Mouse (Mus musculus) lung, postnatal 0 days (tissue): ENCODE data around the gene Nrip2. TPM values are rescaled to one million over a fixed set of nuclear protein-coding genes. Genes with fewer than 3 reads are reported as not detected.
A peak's percentile ranks its signal among the peaks of the same experiment; 100 is the strongest.
"Not testable (repeated sequence)": the region's sequence is repeated elsewhere in the genome, so short reads cannot be mapped to it uniquely, and the experiment has no call there.

ENCODE experiments used
- ATAC-seq: fragments of 200-750 bp; cut with Nextera tagmentation; 2 replicates; pipeline ENCODE4 v1.8.0; 2017; ENCODE audit warnings: moderate library complexity
- DNase-seq: peaks from one replicate; pipeline ENCODE4 v3.0.0-alpha.2; 2016; ENCODE audit warnings: low spot score
- H3K27ac ChIP-seq: fragments of 300-500 bp; sonication (generic); 2 replicates; pipeline ENCODE4 v1.5.1; 2014; ENCODE audit warnings: antibody characterized with exemption, mild to moderate bottlenecking, low read length, mixed read lengths
- H3K27me3 ChIP-seq: fragments of 300-500 bp; sonication (generic); replicated peaks from 2 replicates; pipeline ENCODE4 v1.6.1; 2014; ENCODE audit warnings: low read length, mixed read lengths; ENCODE audit not compliant: insufficient read depth
- H3K36me3 ChIP-seq: fragments of 300-500 bp; sonication (generic); 2 replicates; pipeline ENCODE4 v1.6.1; 2014; ENCODE audit warnings: low read length, mixed read lengths; ENCODE audit not compliant: insufficient read depth
- H3K4me1 ChIP-seq: fragments of 300-500 bp; sonication (generic); 2 replicates; pipeline ENCODE4 v1.6.1; 2014; ENCODE audit warnings: antibody characterized with exemption, low read depth, low read length, mixed read lengths; ENCODE audit not compliant: insufficient read depth
- H3K4me2 ChIP-seq: fragments of 300-500 bp; sonication (generic); replicated peaks from 2 replicates; pipeline ENCODE4 v1.6.1; 2014; ENCODE audit warnings: low read depth, mild to moderate bottlenecking, low read length, moderate library complexity, mixed read lengths
- H3K4me3 ChIP-seq: fragments of 300-500 bp; sonication (generic); 2 replicates; pipeline ENCODE4 v1.5.1; 2014; ENCODE audit warnings: low read depth, low read length
- H3K9ac ChIP-seq: fragments of 300-500 bp; sonication (generic); replicated peaks from 2 replicates; pipeline ENCODE4 v1.6.1; 2014; ENCODE audit warnings: low read depth, mild to moderate bottlenecking
- H3K9me3 ChIP-seq: fragments of 300-500 bp; sonication (generic); 2 replicates; pipeline ENCODE4 v1.6.1; 2016; ENCODE audit warnings: low read length, mixed read lengths
- CTCF ChIP-seq: IDR thresholded peaks from 2 replicates; pipeline ENCODE4 v1.5.1; 2016; ENCODE audit warnings: antibody characterized with exemption, mild to moderate bottlenecking
- EP300 ChIP-seq: IDR thresholded peaks from 2 replicates; pipeline ENCODE4 v1.6.1; 2016; ENCODE audit warnings: antibody characterized with exemption, mild to moderate bottlenecking, control low read depth
- WGBS: fragments of 180-500 bp; shearing (Covaris S2); extraction: QIAGEN DNeasy Blood & Tissue Kit; methylation state at CpG from one replicate; pipeline ENCODE4 v1.1.7; 2014; 5-methylcytosine and 5-hydroxymethylcytosine counted together
- polyA plus RNA-seq: library from polyadenylated mRNA; unstranded; fragments of >200 nt; fragmentation: Nextera tagmentation; extraction: Ambion mirVana; gene quantifications from 2 replicates; pipeline ENCODE4 v1.2.1, GENCODE M21; 2015

The Nrip2 gene
- polyA plus RNA-seq, 1 experiment from 2014 or later, result 1.0 TPM

DNA sequence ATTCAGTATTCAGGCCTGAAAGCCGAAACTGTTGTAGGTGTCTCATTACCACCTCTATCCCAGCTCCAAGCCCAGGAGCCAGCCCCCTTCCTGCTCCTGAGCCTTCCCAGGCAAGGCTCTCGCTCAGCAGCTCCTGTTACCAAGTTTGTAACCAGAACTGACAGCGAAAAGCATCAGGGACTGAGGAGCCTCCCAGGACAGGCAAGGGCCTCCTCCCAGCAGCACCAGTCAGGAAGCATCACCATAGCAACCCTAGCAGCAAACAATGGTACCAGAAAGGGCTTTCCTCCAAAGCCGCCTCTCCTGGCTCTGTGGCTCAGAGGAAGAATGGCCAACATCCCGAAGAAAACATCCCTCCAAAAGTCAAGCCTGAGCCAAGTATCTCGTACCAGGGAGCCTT is 23.9 kb upstream of the Nrip2 start, which contains the start of the genes Tex52 and Gm44596:
Tex52 (plus strand) TSS at position 265 of the 400 bp plus-strand sequence.
Gm44596 (plus strand) TSS at position 312 of the 400 bp plus-strand sequence.
- Histone ChIP-seq H3K36me3 (peaks cover 8% of the 10 kb centered on the region; the same call in 1 of the 2 replicates), H3K27me3 (no peaks in the 10 kb centered on the region), H3K27ac (no peak within 1 kb of the TSS), H3K4me2 (no peak within 1 kb of the TSS), H3K4me1 (no peaks in the 10 kb centered on the region), H3K9me3 (no peaks in the 10 kb centered on the region), H3K4me3 (no peak within 1 kb of the TSS), H3K9ac (no peak within 1 kb of the TSS)
- DNase-seq (peak; percentile 40), ATAC-seq (peak; percentile 68)
- no peak for TF ChIP-seq CTCF
- no peak for TF ChIP-seq EP300
- 46% methylated on average over 6 of the region's 6 CpGs for WGBS

DNA sequence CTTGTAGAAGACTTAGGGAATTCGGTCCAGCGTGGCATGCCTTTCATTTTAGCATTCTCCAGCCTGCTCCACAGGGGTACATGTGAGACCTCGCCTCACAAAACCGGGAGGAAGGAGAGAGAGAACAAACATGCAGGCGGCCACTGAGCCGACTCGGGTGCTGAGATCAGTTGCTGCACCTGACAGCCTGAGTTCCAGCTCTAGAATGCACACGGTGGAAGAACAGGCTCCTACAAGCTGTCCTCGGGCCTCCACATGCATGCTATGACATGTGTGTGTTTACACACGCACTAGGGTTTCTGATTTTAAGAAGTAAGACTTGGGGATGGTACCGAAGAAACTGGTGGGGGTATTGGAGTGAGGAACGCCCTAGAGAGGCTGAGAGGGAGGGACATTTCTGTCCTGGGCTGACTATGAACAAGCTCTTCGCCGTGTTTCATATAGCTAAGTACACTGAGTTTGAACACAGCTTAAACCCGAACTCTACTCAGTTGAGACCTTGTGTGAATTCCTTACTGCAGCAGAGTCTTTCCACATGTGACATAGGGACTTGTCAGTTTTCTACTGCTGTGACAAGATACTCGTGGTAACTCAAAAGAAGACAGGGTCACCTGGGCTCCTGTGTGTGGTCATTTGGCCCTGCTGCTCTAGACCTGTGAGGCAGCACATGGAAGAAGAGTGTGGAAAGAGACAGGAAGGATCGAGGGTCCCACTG is 22.6 kb upstream of the Nrip2 start:
- ATAC-seq, result no peak
- H3K36me3 ChIP-seq, result 0 out of 2 replicates have a peak, but pooled peaks cover 3% of the 10 kb centered on the region
- H3K9ac ChIP-seq, result no peak overlapping the region
- H3K4me3 ChIP-seq, result no peak overlapping the region
- H3K27ac ChIP-seq, result no peak overlapping the region
- no peaks in the 10 kb centered on the region for H3K4me1 ChIP-seq
- no peak for TF ChIP-seq EP300
- TF ChIP-seq CTCF, result no peak
- no peaks in the 10 kb centered on the region for H3K27me3 ChIP-seq
- 81% methylated on average over 17 of the region's 17 CpGs for WGBS
- H3K4me2 ChIP-seq, result no peak overlapping the region
- DNase-seq, result no peak
- no peaks in the 10 kb centered on the region for H3K9me3 ChIP-seq

DNA sequence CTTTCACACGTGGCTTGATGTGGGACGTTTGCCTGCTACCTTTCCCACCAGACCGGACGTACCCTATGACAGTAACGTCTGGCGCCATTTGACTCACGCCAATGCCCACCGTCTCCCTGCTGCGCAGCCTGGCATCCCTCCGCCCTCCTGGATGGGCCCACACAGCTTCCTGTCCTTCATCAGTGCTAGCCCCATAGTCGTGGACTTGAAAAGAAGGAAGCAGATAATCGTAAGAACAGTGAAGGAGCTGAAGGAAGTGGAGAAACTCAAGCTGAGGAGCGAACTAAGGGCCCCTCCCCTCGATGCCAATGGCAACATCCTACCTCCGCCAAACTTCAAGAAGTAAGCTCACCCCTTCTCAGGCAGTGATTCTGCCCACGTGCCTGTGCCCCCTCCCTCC is 19.5 kb upstream of the Nrip2 start:
- 76% methylated on average over 16 of the region's 16 CpGs for WGBS
- ATAC-seq, result no peak
- no peaks in the 10 kb centered on the region for H3K9me3 ChIP-seq

GRCm38 (mm10) chr6:128380594-128381167 is 18.4 kb upstream of the Nrip2 start:
- not testable (repeated sequence) for H3K9me3 ChIP-seq, H3K36me3 ChIP-seq, H3K27ac ChIP-seq, H3K9ac ChIP-seq, DNase-seq, H3K27me3 ChIP-seq, ATAC-seq, H3K4me3 ChIP-seq, H3K4me1 ChIP-seq, H3K4me2 ChIP-seq
- WGBS, result 37% methylated on average over 1 of the region's 1 CpGs
- TF ChIP-seq CTCF, result peak; percentile 34

More for the DNA sequence above, 19.5 kb upstream of the Nrip2 start:
- Histone ChIP-seq H3K9ac (no peak overlapping the region), H3K4me3 (no peak overlapping the region), H3K4me2 (no peak overlapping the region), H3K27me3 (no peaks in the 10 kb centered on the region), H3K36me3 (no peaks in the 10 kb centered on the region), H3K4me1 (no peaks in the 10 kb centered on the region), H3K27ac (no peak overlapping the region)
- TF ChIP-seq EP300 (no peak), CTCF (no peak)
- DNase-seq, result no peak

DNA sequence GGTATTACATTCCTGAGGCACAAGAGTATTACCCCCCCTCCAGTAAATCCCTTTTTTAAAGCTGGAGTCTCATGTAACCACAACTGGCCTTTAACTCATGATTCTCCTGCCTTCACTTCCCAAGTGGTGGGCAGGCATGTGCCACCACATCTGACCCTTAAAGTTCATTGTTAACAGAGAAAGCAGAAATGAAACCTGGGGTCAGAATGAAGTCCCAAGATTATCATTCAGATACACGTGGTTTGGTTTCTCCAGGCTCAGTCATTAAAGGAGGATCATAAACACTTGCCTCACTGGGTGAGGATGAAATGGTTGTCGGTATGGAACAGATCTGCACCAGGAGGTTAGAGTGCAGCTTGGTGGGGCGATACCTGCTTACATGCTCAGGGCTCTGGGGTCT is 17.8 kb upstream of the Nrip2 start:
- Histone ChIP-seq H3K9ac (no peak overlapping the region), H3K36me3 (no peaks in the 10 kb centered on the region), H3K4me3 (no peak overlapping the region), H3K9me3 (no peaks in the 10 kb centered on the region), H3K27ac (no peak overlapping the region), H3K4me2 (no peak overlapping the region), H3K27me3 (no peaks in the 10 kb centered on the region), H3K4me1 (no peaks in the 10 kb centered on the region)
- no peak for DNase-seq
- TF ChIP-seq CTCF (no peak), EP300 (no peak)
- WGBS, result 58% methylated on average over 3 of the region's 3 CpGs
- ATAC-seq, result no peak

- WGBS, result 68% methylated on average over 7 of the region's 7 CpGs
Measured at GRCm38 (mm10) chr6:128383752-128384151, 15.3 kb upstream of the Nrip2 start.

More at GRCm38 (mm10) chr6:128383752-128384151, 15.3 kb upstream of the Nrip2 start:
- Histone ChIP-seq H3K36me3 (no peaks in the 10 kb centered on the region), H3K4me1 (no peaks in the 10 kb centered on the region), H3K4me2 (no peak overlapping the region), H3K4me3 (no peak overlapping the region), H3K27ac (no peak overlapping the region), H3K27me3 (no peaks in the 10 kb centered on the region), H3K9ac (no peak overlapping the region), H3K9me3 (no peaks in the 10 kb centered on the region)
- DNase-seq (no peak), ATAC-seq (no peak)
- TF ChIP-seq EP300 (no peak), CTCF (no peak)
